Mouse (Mus musculus) spleen, adult 18-20 months (tissue): Measurements from ENCODE around the gene Olfr701.

Experiments used
- DNase-seq, 2 experiments: peaks; one replicate each; pipeline ENCODE4 v3.0.0; 2022; ENCODE audit warnings: mixed read lengths in 2 of 2

The Olfr701 gene

DNA sequence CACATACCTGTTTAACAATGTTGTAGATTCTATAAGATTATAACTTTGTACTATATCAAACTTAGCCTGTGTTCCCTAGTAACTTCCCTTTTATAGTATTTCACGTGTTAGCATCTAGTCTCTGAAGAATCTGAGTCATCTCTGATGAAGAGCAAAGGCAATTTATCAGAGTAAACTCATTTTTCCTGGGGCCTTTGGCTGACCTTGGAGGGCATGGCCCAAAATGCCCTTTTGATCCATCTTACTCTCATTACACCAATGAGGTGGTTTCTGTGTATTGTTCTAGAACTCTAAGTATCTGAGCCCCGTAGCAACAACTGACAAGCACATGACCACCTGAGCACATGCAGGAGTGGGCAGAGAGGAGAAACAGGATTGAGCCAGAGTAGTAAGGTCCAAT is at the start of gene Olfr701:
Gene Olfr701, plus strand, starts transcription at position 301 of the 400 bp plus-strand sequence.
- DNase-seq: no peak

DNA sequence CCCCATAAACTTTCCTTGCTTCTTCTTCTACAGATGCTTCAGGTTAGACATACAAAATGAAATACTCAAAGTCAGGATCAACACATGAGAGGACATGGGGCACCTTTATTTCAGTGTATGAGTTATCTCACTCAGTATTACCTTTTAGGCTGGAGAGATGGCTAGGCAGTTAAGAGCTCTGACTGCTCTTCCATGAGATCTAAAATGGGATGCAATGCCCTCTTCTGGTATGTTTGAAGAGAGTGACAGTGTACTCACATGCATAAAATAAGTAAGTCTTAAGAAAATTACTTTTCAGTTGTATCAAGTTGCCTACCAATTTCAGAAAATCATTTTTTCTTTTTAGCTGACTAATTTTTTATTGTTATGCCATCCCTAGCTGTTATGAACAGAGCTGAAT is 25.6 kb upstream of the Olfr701 start:
- DNase-seq: no peak

GRCm38 (mm10) chr7:106793098-106793497 is 20.8 kb upstream of the Olfr701 start, which contains the start of gene Olfr699:
Gene Olfr699 (minus strand): TSS chr7:106793198.
- DNase-seq: no peak

DNA sequence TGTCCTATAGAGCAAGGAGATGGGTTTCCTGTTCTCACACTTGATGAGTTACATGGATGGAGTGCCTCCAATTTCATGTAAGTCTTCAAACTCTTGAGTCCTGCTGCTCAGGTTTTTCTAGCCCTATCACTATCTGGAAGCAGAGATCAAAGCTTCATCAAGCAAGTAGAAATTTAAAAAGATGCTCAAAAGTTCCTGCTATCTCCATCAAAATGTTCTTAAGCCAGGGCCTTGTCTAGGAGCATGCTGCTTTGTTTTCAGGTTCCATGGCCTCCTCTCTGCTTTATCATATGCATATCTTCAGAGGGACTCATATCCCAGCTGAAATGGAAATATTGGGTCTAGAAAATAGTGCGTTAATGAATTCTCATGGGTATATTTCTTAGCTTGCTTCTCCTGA is 5.2 kb upstream of the Olfr701 start, which contains the start of gene Olfr700:
Gene Olfr700, minus strand, starts transcription at position 101 of the 400 bp plus-strand sequence.
- no peak for DNase-seq

DNA sequence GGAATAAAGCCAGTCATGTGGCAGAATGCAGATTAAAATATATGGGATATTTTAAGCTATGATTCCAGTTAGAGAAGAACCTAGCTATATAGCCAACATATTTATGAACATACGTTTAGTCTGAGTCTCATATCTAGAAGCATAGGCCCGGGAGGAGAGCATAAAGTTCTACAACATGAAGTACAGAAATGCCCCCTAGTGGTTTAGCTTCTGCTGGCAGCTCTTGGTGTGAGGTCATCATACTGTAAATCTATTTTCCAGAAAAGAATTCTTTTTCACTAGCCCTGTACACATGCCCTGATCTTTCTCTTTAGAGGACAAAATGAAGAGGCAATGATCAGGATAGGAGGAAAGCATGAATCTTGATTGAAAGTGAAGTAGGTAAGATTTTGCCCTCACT is 1.8 kb downstream of the Olfr701 start:
- DNase-seq: no peak

DNA sequence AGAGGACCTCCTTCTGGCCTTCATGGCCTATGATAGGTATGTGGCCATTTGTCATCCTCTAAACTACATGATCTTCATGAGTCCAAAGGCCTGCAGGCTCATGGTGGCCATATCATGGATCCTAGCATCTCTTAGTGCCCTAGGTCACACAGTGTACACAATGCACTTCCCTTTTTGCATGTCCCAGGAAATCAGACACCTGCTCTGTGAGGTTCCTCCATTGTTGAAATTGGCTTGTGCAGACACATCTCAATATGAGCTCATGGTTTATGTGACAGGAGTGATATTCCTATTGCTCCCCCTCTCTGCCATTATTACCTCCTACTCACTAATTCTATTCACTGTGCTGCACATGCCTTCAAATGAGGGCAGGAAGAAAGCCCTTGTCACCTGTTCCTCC is 4.5 kb downstream of the Olfr701 start:
- no peak for DNase-seq

DNA sequence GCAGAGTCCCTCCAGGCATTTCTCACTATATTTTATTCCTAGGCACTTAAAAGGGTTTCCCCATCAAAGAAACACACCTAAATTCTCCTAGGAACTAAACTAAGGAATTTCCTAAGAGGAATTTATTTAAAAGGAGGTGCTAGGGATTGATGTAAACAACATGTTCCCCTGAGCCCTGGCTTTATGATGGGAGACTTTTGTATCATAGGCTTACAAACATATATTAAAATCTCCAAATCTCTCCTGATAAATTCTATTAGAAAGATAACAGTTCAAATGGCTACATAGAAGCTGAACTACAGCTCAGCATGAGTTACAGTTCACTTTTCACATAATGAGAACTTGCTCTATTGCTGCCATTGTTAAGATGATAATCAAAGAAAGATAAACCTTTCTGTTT is 19.9 kb downstream of the Olfr701 start, which contains the start of gene Olfr702:
Gene Olfr702, minus strand, starts transcription at position 101 of the 400 bp plus-strand sequence.
- no peak for DNase-seq

- DNase-seq: no peak
Measured at GRCm38 (mm10) chr7:106843060-106843459, 29.1 kb downstream of the Olfr701 start, which contains the start of gene Olfr703. Gene Olfr703 (plus strand): TSS chr7:106843360.

DNA sequence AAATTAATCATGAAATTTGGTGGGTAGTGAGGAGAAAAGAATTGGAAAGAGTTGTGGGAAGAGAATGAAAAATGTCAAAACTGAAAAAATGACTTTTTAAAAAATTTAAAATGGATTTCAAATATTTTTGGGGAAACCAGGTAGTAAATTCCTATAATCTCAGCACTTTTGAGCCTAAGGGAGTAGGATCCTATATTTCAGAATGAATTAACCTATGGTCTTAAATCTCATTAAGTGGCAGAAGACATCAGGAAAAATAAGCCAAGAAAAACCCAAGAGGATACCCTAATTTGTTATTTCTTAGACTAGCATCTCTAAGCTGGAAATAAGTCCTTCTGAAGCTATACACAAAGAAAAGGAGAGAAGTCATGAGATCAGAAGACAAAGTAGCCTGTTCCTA is 49.0 kb downstream of the Olfr701 start, which contains the start of gene Olfr704:
Gene Olfr704, plus strand, starts transcription at position 301 of the 400 bp plus-strand sequence.
- DNase-seq: no peak
